Mouse (Mus musculus): ENCODE data around the gene Cd164l2. TPM values are rescaled to one million over a fixed set of nuclear protein-coding genes. Genes with fewer than 3 reads are reported as not detected.

Cd164l2 gene
- polyA plus RNA-seq (2017; shearing (Covaris generic)) = not detected

GRCm38 (mm10) chr4:133211751-133212561 lies at the start of gene Cd164l2, which contains the start of gene Gpr3:
TSS of gene Cd164l2 (plus strand) at chr4:133212131.
TSS of gene Gpr3 (minus strand) at chr4:133212536.
- no peak for ATAC-seq

- no peak for ATAC-seq
Observed at GRCm38 (mm10) chr4:133162196-133162595, 49.7 kb upstream of the Cd164l2 start.

- no peak for ATAC-seq
Observed at GRCm38 (mm10) chr4:133166773-133167172, 45.2 kb upstream of the Cd164l2 start.

- ATAC-seq = peak; percentile 75
Observed at GRCm38 (mm10) chr4:133169237-133170055, 42.5 kb upstream of the Cd164l2 start.

- ATAC-seq = no peak
Observed at GRCm38 (mm10) chr4:133170056-133170524, 41.8 kb upstream of the Cd164l2 start.

GRCm38 (mm10) chr4:133170616-133171015 lies 41.3 kb upstream of the Cd164l2 start:
- no peak for ATAC-seq

GRCm38 (mm10) chr4:133172451-133172850 lies 39.5 kb upstream of the Cd164l2 start:
- no peak for ATAC-seq

- ATAC-seq = peak; percentile 31
Observed at GRCm38 (mm10) chr4:133174361-133174760, 37.6 kb upstream of the Cd164l2 start.

GRCm38 (mm10) chr4:133175274-133175673 lies 36.7 kb upstream of the Cd164l2 start:
- no peak for ATAC-seq

GRCm38 (mm10) chr4:133175998-133176760 lies 35.8 kb upstream of the Cd164l2 start:
- ATAC-seq = no peak

GRCm38 (mm10) chr4:133176761-133177403 lies 35.0 kb upstream of the Cd164l2 start:
- no peak for ATAC-seq

GRCm38 (mm10) chr4:133178305-133178704 lies 33.6 kb upstream of the Cd164l2 start:
- no peak for ATAC-seq

GRCm38 (mm10) chr4:133179258-133179657 lies 32.7 kb upstream of the Cd164l2 start:
- ATAC-seq = no peak

GRCm38 (mm10) chr4:133182439-133183033 lies 29.4 kb upstream of the Cd164l2 start:
- ATAC-seq = no peak

- ATAC-seq = no peak
Observed at GRCm38 (mm10) chr4:133184031-133184897, 27.7 kb upstream of the Cd164l2 start.

- ATAC-seq = peak; percentile 91
Observed at GRCm38 (mm10) chr4:133184898-133185665, 26.8 kb upstream of the Cd164l2 start.

- ATAC-seq = no peak
Observed at GRCm38 (mm10) chr4:133185893-133186292, 26.0 kb upstream of the Cd164l2 start.

GRCm38 (mm10) chr4:133186856-133187255 lies 25.1 kb upstream of the Cd164l2 start:
- no peak for ATAC-seq

GRCm38 (mm10) chr4:133189396-133189795 lies 22.5 kb upstream of the Cd164l2 start:
- no peak for ATAC-seq

GRCm38 (mm10) chr4:133194482-133194881 lies 17.4 kb upstream of the Cd164l2 start:
- ATAC-seq = no peak

All from inflammation-experienced regulatory T-cells, adult 6 months (primary cell).